Mouse (Mus musculus) heart, adult 2 months (tissue): ENCODE results near the gene Kif1a.

Source experiments
- CTCF ChIP-seq: fragments of 200-600 bp; IDR thresholded peaks from 2 replicates; pipeline ENCODE4 v1.8.1; 2022; ENCODE audit warnings: antibody characterized with exemption, mild to moderate bottlenecking, moderate library complexity
- EP300 ChIP-seq: fragments of 200-500 bp; IDR thresholded peaks from 2 replicates; pipeline ENCODE4 v1.6.1; 2011; ENCODE audit warnings: low read depth, low read length, control low read depth; ENCODE audit not compliant: insufficient read depth
- POLR2A ChIP-seq: fragments of 200-500 bp; IDR thresholded peaks from 2 replicates; pipeline ENCODE4 v1.6.1; 2011; ENCODE audit warnings: mild to moderate bottlenecking, low read depth, low read length, control low read depth; ENCODE audit not compliant: insufficient read depth

DNA sequence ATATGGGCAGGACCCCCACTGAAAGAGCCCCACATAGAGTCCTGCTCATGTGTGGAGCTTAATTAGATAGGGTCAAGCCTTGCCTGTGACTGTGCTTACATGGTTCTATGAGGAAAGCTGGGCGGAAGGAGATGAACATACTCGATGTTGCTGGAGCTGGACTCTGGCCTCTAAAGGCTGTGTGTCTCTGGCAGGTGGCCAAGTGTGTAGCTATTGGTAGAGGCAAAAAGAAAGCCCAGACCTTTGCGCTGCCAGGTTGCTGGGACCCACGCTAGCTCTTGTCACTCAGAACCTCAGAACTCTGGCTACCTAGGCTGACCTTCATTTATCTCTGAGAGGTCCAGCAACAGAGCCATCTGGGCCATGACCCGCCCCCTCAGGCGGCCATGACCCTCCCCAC is 36.8 kb upstream of the Kif1a start:
- TF ChIP-seq EP300, result no peak
- no peak for TF ChIP-seq CTCF
- TF ChIP-seq POLR2A, result no peak
